Mouse (Mus musculus) frontal cortex, postnatal 14 days (tissue): ENCODE measurements around the gene Nr4a1.

ENCODE experiments used
- DNase-seq, 2 experiments: peaks; one replicate each; pipeline ENCODE4 v3.0.0; 2022; ENCODE audit warnings: low spot score in 2 of 2

Nr4a1 gene

GRCm38 (mm10) chr15:101233641-101234275 lies 20.3 kb upstream of the Nr4a1 start:
- no peak for DNase-seq

- no peak for DNase-seq
Observed at GRCm38 (mm10) chr15:101234611-101235341, 19.3 kb upstream of the Nr4a1 start.

- no peak for DNase-seq
Observed at GRCm38 (mm10) chr15:101235342-101235698, 18.7 kb upstream of the Nr4a1 start.

GRCm38 (mm10) chr15:101235728-101236327 lies 18.2 kb upstream of the Nr4a1 start:
- no peak for DNase-seq

GRCm38 (mm10) chr15:101236878-101237277 lies 17.2 kb upstream of the Nr4a1 start:
- DNase-seq: no peak

GRCm38 (mm10) chr15:101238885-101239511 lies 15.1 kb upstream of the Nr4a1 start:
- peak in 1 of 2 experiments; percentile 59 for DNase-seq

GRCm38 (mm10) chr15:101239821-101240220 lies 14.2 kb upstream of the Nr4a1 start:
- DNase-seq: no peak

GRCm38 (mm10) chr15:101240799-101241204 lies 13.3 kb upstream of the Nr4a1 start:
- DNase-seq: peak; percentile 85 to 91

- DNase-seq: no peak
Observed at GRCm38 (mm10) chr15:101241236-101241635, 12.8 kb upstream of the Nr4a1 start.

- DNase-seq: no peak
Observed at GRCm38 (mm10) chr15:101241853-101242252, 12.2 kb upstream of the Nr4a1 start.

- DNase-seq: no peak
Observed at GRCm38 (mm10) chr15:101242645-101243044, 11.4 kb upstream of the Nr4a1 start.

- DNase-seq: no peak
Observed at GRCm38 (mm10) chr15:101244012-101244411, 10.1 kb upstream of the Nr4a1 start.

- peak; percentile 93 to 94 for DNase-seq
Observed at GRCm38 (mm10) chr15:101246231-101247154, 7.6 kb upstream of the Nr4a1 start.

GRCm38 (mm10) chr15:101247155-101247498 lies 6.9 kb upstream of the Nr4a1 start:
- DNase-seq: no peak

GRCm38 (mm10) chr15:101248029-101248710 lies 5.9 kb upstream of the Nr4a1 start:
- no peak for DNase-seq

- no peak for DNase-seq
Observed at GRCm38 (mm10) chr15:101250220-101250800, 3.8 kb upstream of the Nr4a1 start.

- no peak for DNase-seq
Observed at GRCm38 (mm10) chr15:101251930-101252329, 2.1 kb upstream of the Nr4a1 start.

GRCm38 (mm10) chr15:101252614-101253013 lies 1.5 kb upstream of the Nr4a1 start:
- no peak for DNase-seq

- DNase-seq: no peak
Observed at GRCm38 (mm10) chr15:101253563-101253885, 545 bp upstream of the Nr4a1 start.

- no peak for DNase-seq
Observed at GRCm38 (mm10) chr15:101255842-101256462, 1.9 kb downstream of the Nr4a1 start.
